Mouse (Mus musculus): Measurements from ENCODE around the gene Rxrg.

The Rxrg gene

DNA sequence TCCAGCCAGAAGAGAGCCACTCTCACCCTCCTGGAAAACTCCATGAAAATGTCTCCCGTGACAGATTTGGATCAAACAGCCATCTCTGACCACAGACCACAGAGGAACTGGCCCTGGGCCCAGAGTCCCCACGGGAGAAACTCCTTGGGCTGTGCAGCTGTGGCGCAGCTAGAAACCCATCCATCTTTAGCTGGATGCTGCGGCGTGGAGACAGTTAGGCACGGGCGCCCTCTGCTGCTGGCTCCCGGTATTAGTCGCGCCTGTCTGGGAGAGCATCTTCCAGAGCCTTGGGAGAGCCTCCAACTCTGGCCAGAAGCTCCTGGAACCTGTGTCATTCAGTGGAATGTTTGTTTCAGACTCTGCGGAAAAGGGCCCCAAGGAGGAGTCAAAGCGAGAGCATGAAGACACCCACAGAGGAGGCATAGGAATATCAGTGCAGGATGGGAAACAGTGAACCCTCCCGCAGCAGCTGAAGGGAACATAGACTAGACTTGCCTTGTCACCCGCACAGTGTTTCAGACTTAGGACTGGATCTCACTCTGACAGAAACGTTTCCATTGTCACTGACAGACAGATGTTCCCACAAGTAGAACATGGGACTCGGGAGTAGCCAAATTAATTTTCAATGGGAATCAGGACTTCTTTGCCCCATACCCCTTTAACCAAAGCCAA lies 46.8 kb downstream of the Rxrg start:
- peak; percentile 89 to 91 for DNase-seq (ENCODE audit: low spot score in 2 of 2)

DNA sequence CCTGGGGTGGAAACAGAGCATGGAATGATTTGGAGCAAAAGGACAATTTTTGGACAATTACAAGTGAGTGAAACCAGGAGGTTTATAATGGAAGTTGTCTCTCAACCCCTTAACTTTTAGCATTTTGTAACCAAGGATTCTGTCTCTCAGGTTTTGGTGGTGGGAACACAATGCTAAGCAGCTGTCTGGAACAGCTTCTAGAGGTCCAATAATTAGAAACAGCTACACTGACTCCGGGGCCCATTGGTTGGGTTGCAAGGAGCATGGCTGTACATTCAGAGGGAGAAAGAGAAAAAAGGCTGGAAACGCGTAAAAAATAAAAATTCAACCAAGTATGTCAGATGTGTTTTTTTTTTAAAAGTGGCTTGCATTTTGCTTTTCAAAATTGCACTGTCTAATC lies 50.5 kb downstream of the Rxrg start:
- DNase-seq (ENCODE audit: low spot score in 2 of 2): no peak

GRCm38 (mm10) chr1:167649122-167649633 lies 51.0 kb downstream of the Rxrg start:
- DNase-seq (ENCODE audit: low spot score in 2 of 2): no peak

DNA sequence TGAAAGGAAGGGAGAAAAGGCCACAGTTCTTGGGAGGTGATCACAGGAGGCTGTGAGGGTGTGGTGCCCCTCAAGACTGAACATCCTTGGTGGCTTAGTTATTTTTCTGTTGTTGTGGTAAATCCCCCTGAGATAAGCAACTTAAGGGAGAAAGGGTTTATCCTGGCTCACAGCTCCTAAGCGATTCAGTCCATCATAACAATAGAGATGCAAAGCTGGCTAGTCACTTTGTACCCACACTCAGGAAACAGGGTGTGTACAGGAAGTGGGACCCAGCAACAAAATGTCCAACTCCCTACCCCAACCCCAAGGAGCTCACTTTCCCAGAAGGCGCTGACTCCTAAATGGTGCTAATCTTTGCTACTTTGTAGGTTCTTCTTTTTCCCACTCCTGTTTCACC lies 54.2 kb downstream of the Rxrg start:
- DNase-seq (ENCODE audit: low spot score in 2 of 2): no peak

- no peak for DNase-seq (ENCODE audit: low spot score in 2 of 2)
Measured at GRCm38 (mm10) chr1:167659065-167659464, 60.9 kb downstream of the Rxrg start.

GRCm38 (mm10) chr1:167660521-167661101 lies 62.4 kb downstream of the Rxrg start:
- DNase-seq (ENCODE audit: low spot score in 2 of 2): peak; percentile 27 to 37

DNA sequence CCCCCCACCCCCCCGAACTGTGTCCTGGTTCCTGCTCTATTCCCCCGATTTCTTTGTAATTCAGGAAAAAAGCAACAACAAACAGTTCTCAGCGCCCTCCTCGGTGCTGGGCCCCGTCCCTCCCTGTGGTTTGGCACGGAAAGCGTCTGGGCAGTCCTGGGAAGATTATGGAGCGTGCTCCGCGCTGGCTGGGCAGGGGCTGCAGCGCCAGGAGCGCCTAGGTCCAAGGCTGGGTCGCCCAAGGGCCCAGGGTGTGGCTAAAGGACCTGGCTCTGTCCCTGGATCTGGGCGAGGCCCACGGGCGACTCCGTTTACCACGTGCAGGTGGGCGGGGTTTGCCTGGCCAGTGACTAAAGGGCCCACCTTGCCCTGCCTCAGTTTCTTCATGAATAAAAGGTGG lies 62.9 kb downstream of the Rxrg start:
- DNase-seq (ENCODE audit: low spot score in 2 of 2): no peak

- no peak for DNase-seq (ENCODE audit: low spot score in 2 of 2)
Measured at GRCm38 (mm10) chr1:167663136-167663535, 65.0 kb downstream of the Rxrg start.

- DNase-seq (ENCODE audit: low spot score in 2 of 2): peak; percentile 56 to 66
Measured at GRCm38 (mm10) chr1:167669796-167670195, 71.6 kb downstream of the Rxrg start.

DNA sequence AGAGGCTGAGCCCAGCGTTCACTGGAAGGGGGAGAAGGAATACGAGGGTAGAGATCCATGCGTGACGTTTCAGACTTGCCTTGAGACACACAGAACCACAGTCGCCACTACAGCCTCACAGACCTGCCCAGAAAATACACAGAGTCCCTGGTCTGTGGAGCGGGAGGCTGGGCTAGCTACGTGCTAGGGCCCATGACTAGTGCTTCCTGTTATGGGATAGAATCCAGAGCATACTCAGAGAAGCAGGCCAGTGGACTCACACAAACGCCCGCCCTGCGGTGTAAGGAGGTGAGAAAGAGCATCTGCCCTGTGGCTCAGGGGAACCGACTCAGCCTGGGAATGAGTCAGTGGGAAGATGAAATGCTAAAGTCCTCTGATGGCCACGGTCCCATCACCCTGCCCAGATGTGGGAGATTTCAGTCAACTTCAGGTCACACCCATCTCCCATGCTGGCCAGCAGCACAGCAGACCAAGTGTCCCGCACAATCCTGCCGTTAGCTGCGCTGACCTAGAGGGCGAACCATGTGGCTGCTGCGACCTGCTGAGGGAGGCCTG lies 74.3 kb downstream of the Rxrg start:
- DNase-seq (ENCODE audit: low spot score in 2 of 2): no peak

DNA sequence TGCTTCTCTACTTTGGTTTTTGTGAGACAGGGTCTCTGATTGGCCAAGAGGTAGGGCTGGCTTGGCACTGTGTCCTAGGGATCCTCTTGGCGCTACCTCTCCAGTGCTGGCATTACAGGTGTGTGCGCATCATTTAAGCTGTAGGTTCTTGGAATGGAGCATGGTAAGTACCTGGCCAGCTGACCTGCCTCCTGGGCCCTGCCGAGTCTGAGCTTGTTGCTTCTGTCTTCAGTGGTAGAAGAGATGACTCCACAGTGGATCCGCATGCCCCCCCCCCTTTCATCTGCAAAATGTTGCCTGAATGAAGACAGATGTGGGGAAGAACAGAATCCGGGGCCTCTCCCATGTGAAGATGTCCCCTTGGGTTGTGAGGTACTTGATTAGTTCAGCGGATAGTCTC lies 80.9 kb downstream of the Rxrg start:
- no peak for DNase-seq (ENCODE audit: low spot score in 2 of 2)

DNA sequence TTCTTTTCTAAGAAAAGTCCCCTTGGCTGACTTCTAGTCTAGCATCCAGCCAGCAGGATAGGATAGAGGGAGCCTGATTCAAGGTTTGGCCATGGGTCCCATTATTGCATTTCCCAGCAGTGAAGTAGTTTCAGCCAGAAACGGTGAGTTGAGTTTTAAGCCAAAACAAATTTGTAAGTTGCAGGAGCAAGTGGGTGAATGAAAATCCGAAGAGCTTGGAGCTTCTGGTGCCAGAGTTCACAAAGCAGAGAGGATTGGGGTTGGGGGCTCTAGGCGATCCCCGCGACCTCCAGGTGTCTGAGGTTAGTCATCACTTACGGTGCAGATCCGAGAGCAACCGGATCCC lies 89.8 kb downstream of the Rxrg start:
- no peak for DNase-seq (ENCODE audit: low spot score in 2 of 2)

- DNase-seq (ENCODE audit: low spot score in 2 of 2): no peak
Measured at GRCm38 (mm10) chr1:167688347-167689231, 90.4 kb downstream of the Rxrg start.

DNA sequence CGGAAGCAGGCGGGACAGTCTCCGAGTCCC lies 90.9 kb downstream of the Rxrg start, which contains the start of gene Lmx1a:
TSS of gene Lmx1a (plus strand) at position 6 of the 30 bp plus-strand sequence.
- DNase-seq (ENCODE audit: low spot score in 2 of 2): no peak

All from frontal cortex, postnatal 36 days (tissue).